ENCODE assay signal across 12 mouse cellular contexts in genomic region chr1:162213066-162213465, GRCm38 (mm10).
"Had no signal": no experiment of that assay in that cellular context is flagged by ENCODE, and none has a peak within 500 bp of the region (broad histone marks: within the 10 kb centered on the region; RNA-seq: fewer than 3 reads in every experiment).

No protein-coding gene starts in this region.

- H3K4me1 ChIP-seq: liver, embryonic 15.5 days had no signal

- DNase-seq: kidney, adult 8-10 months; kidney, postnatal 25 days; layer of hippocampus, postnatal 36 days; lung, adult 2 months; lung, postnatal 36 days; right cerebral cortex, postnatal 25 days; thymus, postnatal 4 days had no signal

- H3K4me3 ChIP-seq: liver, embryonic 15.5 days; midbrain, embryonic 13.5 days had no signal

- H3K36me3 ChIP-seq: liver, embryonic 15.5 days; midbrain, embryonic 13.5 days had no signal

- H3K27me3 ChIP-seq: liver, embryonic 15.5 days had no signal

- H3K4me2 ChIP-seq: liver, embryonic 11.5 days; liver, embryonic 15.5 days; midbrain, embryonic 13.5 days had no signal

- H3K9ac ChIP-seq: liver, embryonic 15.5 days; midbrain, embryonic 13.5 days had no signal

- H3K9me3 ChIP-seq: liver, embryonic 15.5 days; midbrain, embryonic 13.5 days had no signal

- ATAC-seq: intestine, postnatal 0 days; lung, postnatal 0 days; midbrain, embryonic 13.5 days had no signal

- H3K27ac ChIP-seq: liver, embryonic 15.5 days; midbrain, embryonic 13.5 days had no signal
